Mouse (Mus musculus) liver, postnatal 0 days (tissue): ENCODE results near the gene Tmem131.

ENCODE experiments used
- CTCF ChIP-seq: sonication (generic); IDR thresholded peaks from 2 replicates; pipeline ENCODE4 v1.5.1; 2016; ENCODE audit warnings: antibody characterized with exemption, low read depth
- EP300 ChIP-seq: IDR thresholded peaks from 2 replicates; pipeline ENCODE4 v1.6.1; 2016; ENCODE audit warnings: antibody characterized with exemption, low read depth, mild to moderate bottlenecking

- TF ChIP-seq CTCF = no peak
- TF ChIP-seq EP300 = peak; percentile 78
These were observed 23.2 kb downstream of the Tmem131 start for GRCm38 (mm10) chr1:36920154-36920716.
